Mouse (Mus musculus) neural tube, embryonic 14.5 days (tissue): ENCODE data around the gene E130308A19Rik. TPM values are rescaled to one million over a fixed set of nuclear protein-coding genes. Genes with fewer than 3 reads are reported as not detected.
A peak's percentile ranks its signal among the peaks of the same experiment; 100 is the strongest.

Experiments used
- ATAC-seq: fragments of 200-750 bp; cut with Nextera tagmentation; 2 replicates; pipeline ENCODE4 v1.8.0; 2017; ENCODE audit warnings: low read depth, mild to moderate bottlenecking, moderate TSS enrichment, moderate library complexity
- H3K27ac ChIP-seq: fragments of 300-500 bp; sonication (generic); 2 replicates; pipeline ENCODE4 v1.5.1; 2014; ENCODE audit warnings: low read depth, mild to moderate bottlenecking, control low read depth, low read length, moderate library complexity, mixed read lengths
- H3K27me3 ChIP-seq: fragments of 300-500 bp; sonication (generic); 2 replicates; pipeline ENCODE4 v1.6.1; 2014; ENCODE audit warnings: low read length; ENCODE audit not compliant: control insufficient read depth, insufficient read depth
- H3K36me3 ChIP-seq: fragments of 300-500 bp; sonication (generic); 2 replicates; pipeline ENCODE4 v1.6.1; 2014; ENCODE audit warnings: low read length, mixed read lengths; ENCODE audit not compliant: control insufficient read depth, insufficient read depth
- H3K4me1 ChIP-seq: fragments of 300-500 bp; sonication (generic); 2 replicates; pipeline ENCODE4 v1.6.1; 2014; ENCODE audit warnings: low read length; ENCODE audit not compliant: control insufficient read depth, insufficient read depth
- H3K4me2 ChIP-seq: fragments of 300-500 bp; sonication (generic); 2 replicates; pipeline ENCODE4 v1.6.1; 2014; ENCODE audit warnings: mild to moderate bottlenecking, low read depth, low read length, control low read depth
- H3K4me3 ChIP-seq: fragments of 300-500 bp; sonication (generic); 2 replicates; pipeline ENCODE4 v1.5.1; 2014; ENCODE audit warnings: low read depth, low read length, control low read depth, mixed read lengths
- H3K9ac ChIP-seq: fragments of 300-500 bp; sonication (generic); replicated peaks from 2 replicates; pipeline ENCODE4 v1.6.1; 2014; ENCODE audit warnings: low read depth, mild to moderate bottlenecking, control low read depth, low read length, mixed read lengths
- H3K9me3 ChIP-seq: fragments of 300-500 bp; sonication (generic); 2 replicates; pipeline ENCODE4 v1.6.1; 2016; ENCODE audit warnings: low read length; ENCODE audit not compliant: control insufficient read depth
- WGBS: fragments of 180-500 bp; shearing (Covaris S2); extraction: QIAGEN DNeasy Blood & Tissue Kit; methylation state at CpG from one replicate; pipeline ENCODE4 v1.1.7; 2014; 5-methylcytosine and 5-hydroxymethylcytosine counted together
- polyA plus RNA-seq: library from polyadenylated mRNA; unstranded; fragments of >200 nt; fragmentation: Nextera tagmentation; extraction: Ambion mirVana; gene quantifications from 2 replicates; pipeline ENCODE4 v1.2.1, GENCODE M21; 2014

Gene E130308A19Rik
- polyA plus RNA-seq, 1 experiment from 2014 or later, result 59.8 TPM

GRCm38 (mm10) chr4:59596556-59596955 is 29.5 kb upstream of the E130308A19Rik start:
- Histone ChIP-seq H3K27ac (no peak overlapping the region), H3K9me3 (no peaks in the 10 kb centered on the region), H3K4me1 (no peaks in the 10 kb centered on the region), H3K27me3 (no peaks in the 10 kb centered on the region), H3K9ac (no peak overlapping the region), H3K36me3 (no peaks in the 10 kb centered on the region), H3K4me3 (no peak overlapping the region), H3K4me2 (no peak overlapping the region)
- ATAC-seq, result no peak
- WGBS, result 86% methylated on average over 2 of the region's 2 CpGs

- Histone ChIP-seq H3K36me3 (no peaks in the 10 kb centered on the region), H3K9me3 (no peaks in the 10 kb centered on the region), H3K27ac (no peak overlapping the region), H3K27me3 (no peaks in the 10 kb centered on the region), H3K9ac (no peak overlapping the region), H3K4me3 (no peak overlapping the region), H3K4me2 (no peak overlapping the region), H3K4me1 (no peaks in the 10 kb centered on the region)
- WGBS, result 91% methylated on average over 4 of the region's 4 CpGs
- ATAC-seq, result no peak
Measured at GRCm38 (mm10) chr4:59602704-59603103, 23.3 kb upstream of the E130308A19Rik start.

- H3K36me3 ChIP-seq, result no peaks in the 10 kb centered on the region
- H3K4me3 ChIP-seq, result no peak overlapping the region
- H3K4me1 ChIP-seq, result no peaks in the 10 kb centered on the region
- ATAC-seq, result no peak
- 81% methylated on average over 3 of the region's 3 CpGs for WGBS
- no peak overlapping the region for H3K27ac ChIP-seq
- H3K27me3 ChIP-seq, result no peaks in the 10 kb centered on the region
- H3K4me2 ChIP-seq, result no peak overlapping the region
- H3K9me3 ChIP-seq, result no peaks in the 10 kb centered on the region
- H3K9ac ChIP-seq, result no peak overlapping the region
Measured at GRCm38 (mm10) chr4:59604892-59605291, 21.1 kb upstream of the E130308A19Rik start.

- 97% methylated on average over 3 of the region's 3 CpGs for WGBS
- Histone ChIP-seq H3K4me2 (no peak overlapping the region), H3K36me3 (peaks cover 2% of the 10 kb centered on the region; the same call in 1 of the 2 replicates), H3K9ac (no peak overlapping the region), H3K4me3 (no peak overlapping the region), H3K4me1 (no peaks in the 10 kb centered on the region), H3K27ac (no peak overlapping the region), H3K9me3 (no peaks in the 10 kb centered on the region), H3K27me3 (no peaks in the 10 kb centered on the region)
- no peak for ATAC-seq
Measured at GRCm38 (mm10) chr4:59605501-59605900, 20.5 kb upstream of the E130308A19Rik start.

- H3K9ac ChIP-seq, result no peak overlapping the region
- WGBS, result 75% methylated on average over 3 of the region's 3 CpGs
- no peak overlapping the region for H3K4me2 ChIP-seq
- no peaks in the 10 kb centered on the region for H3K4me1 ChIP-seq
- no peaks in the 10 kb centered on the region for H3K27me3 ChIP-seq
- no peak for ATAC-seq
- no peak overlapping the region for H3K27ac ChIP-seq
- no peaks in the 10 kb centered on the region for H3K9me3 ChIP-seq
- H3K36me3 ChIP-seq, result peaks cover 12% of the 10 kb centered on the region; the same call in 1 of the 2 replicates
- no peak overlapping the region for H3K4me3 ChIP-seq
Measured at GRCm38 (mm10) chr4:59610411-59610810, 15.6 kb upstream of the E130308A19Rik start.

GRCm38 (mm10) chr4:59614986-59615385 is 11.0 kb upstream of the E130308A19Rik start:
- H3K27ac ChIP-seq, result no peak overlapping the region
- no peak overlapping the region for H3K4me3 ChIP-seq
- peak; percentile 38; the same call in 1 of the 2 replicates for ATAC-seq

GRCm38 (mm10) chr4:59619611-59620245 is 6.3 kb upstream of the E130308A19Rik start:
- ATAC-seq, result no peak

More at GRCm38 (mm10) chr4:59614986-59615385, 11.0 kb upstream of the E130308A19Rik start:
- Histone ChIP-seq H3K9me3 (no peaks in the 10 kb centered on the region), H3K4me1 (no peaks in the 10 kb centered on the region), H3K36me3 (peaks cover 12% of the 10 kb centered on the region; the same call in 1 of the 2 replicates), H3K9ac (no peak overlapping the region), H3K27me3 (no peaks in the 10 kb centered on the region), H3K4me2 (no peak overlapping the region)
- WGBS, result 47% methylated on average over 1 of the region's 1 CpGs

GRCm38 (mm10) chr4:59625676-59625997 is 374 bp upstream of the E130308A19Rik start:
- H3K4me1 ChIP-seq, result peaks cover 20% of the 10 kb centered on the region
- H3K9ac ChIP-seq, result peak overlapping the region; percentile 97
- no peaks in the 10 kb centered on the region for H3K27me3 ChIP-seq
- no peaks in the 10 kb centered on the region for H3K36me3 ChIP-seq
- WGBS, result 3% methylated on average over 15 of the region's 18 CpGs
- peak overlapping the region; percentile 96 for H3K27ac ChIP-seq
- no peak; the same call in 1 of the 2 replicates for ATAC-seq
- H3K4me2 ChIP-seq, result peak overlapping the region; percentile 50
- H3K4me3 ChIP-seq, result peak overlapping the region; percentile 97
- no peaks in the 10 kb centered on the region for H3K9me3 ChIP-seq

More at GRCm38 (mm10) chr4:59619611-59620245, 6.3 kb upstream of the E130308A19Rik start:
- Histone ChIP-seq H3K4me3 (no peak overlapping the region), H3K36me3 (no peaks in the 10 kb centered on the region), H3K27ac (no peak overlapping the region), H3K9me3 (no peaks in the 10 kb centered on the region), H3K9ac (no peak overlapping the region), H3K4me1 (no peaks in the 10 kb centered on the region), H3K4me2 (no peak overlapping the region), H3K27me3 (no peaks in the 10 kb centered on the region)
- WGBS, result 91% methylated on average over 5 of the region's 5 CpGs

- Histone ChIP-seq H3K9me3 (no peaks in the 10 kb centered on the region), H3K4me2 (peak overlapping the region; percentile 43; the same call in 1 of the 2 replicates), H3K4me3 (peak overlapping the region; percentile 12; the same call in 1 of the 2 replicates), H3K27ac (no peak overlapping the region), H3K9ac (no peak overlapping the region; the same call in 1 of the 2 replicates), H3K4me1 (peaks cover 24% of the 10 kb centered on the region), H3K27me3 (no peaks in the 10 kb centered on the region), H3K36me3 (no peaks in the 10 kb centered on the region)
- ATAC-seq, result no peak
- WGBS, result 28% methylated on average over 4 of the region's 4 CpGs
Measured at GRCm38 (mm10) chr4:59628255-59628654, 2.2 kb downstream of the E130308A19Rik start.
